ENCODE assay signal across 11 mouse cellular contexts in genomic region chr6:53545483-53545900, GRCm38 (mm10).
DNase-seq lines count a peak whose midpoint lies in the region; ATAC-seq lines count a peak whose summit lies in the region.
"Had no signal": no experiment of that assay in that cellular context is flagged by ENCODE, and none has a peak within 500 bp of the region (broad histone marks: within the 10 kb centered on the region; RNA-seq: fewer than 3 reads in every experiment).

No protein-coding gene starts in this region.

- ATAC-seq in kidney, embryonic 15.5 days (replicated peaks; ENCODE audit: low FRiP score), result peak; percentile 50; the same call in 1 of the 2 replicates
- ATAC-seq in embryonic facial prominence, embryonic 15.5 days (ENCODE audit: insufficient number of reproducible peaks, low FRiP score, low TSS enrichment, low read depth), result no peak
- peak; percentile 44; the same call in 1 of the 2 replicates for ATAC-seq in intestine, embryonic 16.5 days
- peak; percentile 36 for ATAC-seq in neural tube, embryonic 13.5 days (ENCODE audit: low read depth)
- ATAC-seq in inflammation-experienced regulatory T-cells, adult 6 months, result no peak

- no peak overlapping the region for H3K4me2 ChIP-seq in kidney, embryonic 15.5 days
- H3K4me2 ChIP-seq in embryonic facial prominence, embryonic 15.5 days (replicated peaks), result no peak overlapping the region
- no peak overlapping the region for H3K4me2 ChIP-seq in intestine, embryonic 16.5 days (ENCODE audit: low read depth, low read length)
- no peak overlapping the region for H3K4me2 ChIP-seq in neural tube, embryonic 13.5 days

- peak overlapping the region; percentile 23 for H3K27ac ChIP-seq in kidney, embryonic 15.5 days
- H3K27ac ChIP-seq in embryonic facial prominence, embryonic 15.5 days (replicated peaks), result peak overlapping the region; percentile 1
- H3K27ac ChIP-seq in intestine, embryonic 16.5 days (ENCODE audit: low read length), result no peak overlapping the region
- peak overlapping the region; percentile 67 for H3K27ac ChIP-seq in neural tube, embryonic 13.5 days (replicated peaks)

- 20% methylated on average over 2 of the region's 2 CpGs for WGBS in kidney, embryonic 15.5 days
- 15% methylated on average over 2 of the region's 2 CpGs for whole genome bisulfite sequencing in embryonic facial prominence, embryonic 15.5 days
- WGBS in intestine, embryonic 16.5 days, result 26% methylated on average over 2 of the region's 2 CpGs
- WGBS in neural tube, embryonic 13.5 days, result 6% methylated on average over 2 of the region's 2 CpGs

- no peak overlapping the region for H3K4me3 ChIP-seq in kidney, embryonic 15.5 days (replicated peaks)
- H3K4me3 ChIP-seq in embryonic facial prominence, embryonic 15.5 days (replicated peaks), result no peak overlapping the region
- no peak overlapping the region for H3K4me3 ChIP-seq in intestine, embryonic 16.5 days (ENCODE audit: low read length)
- H3K4me3 ChIP-seq in neural tube, embryonic 13.5 days, result no peak overlapping the region
- H3K4me3 ChIP-seq: megakaryocyte, embryonic 14.5 days had no signal

- H3K9me3 ChIP-seq in kidney, embryonic 15.5 days (replicated peaks), result peaks cover 2% of the 10 kb centered on the region; the same call in 1 of the 2 replicates
- H3K9me3 ChIP-seq in embryonic facial prominence, embryonic 15.5 days (replicated peaks), result no peaks in the 10 kb centered on the region
- H3K9me3 ChIP-seq in intestine, embryonic 16.5 days (ENCODE audit: control insufficient read depth, low read length), result no peaks in the 10 kb centered on the region
- no peaks in the 10 kb centered on the region for H3K9me3 ChIP-seq in neural tube, embryonic 13.5 days

- H3K9ac ChIP-seq in kidney, embryonic 15.5 days, result no peak overlapping the region
- H3K9ac ChIP-seq in embryonic facial prominence, embryonic 15.5 days, result no peak overlapping the region
- H3K9ac ChIP-seq in intestine, embryonic 16.5 days (ENCODE audit: low read depth, low read length), result no peak overlapping the region
- H3K9ac ChIP-seq in neural tube, embryonic 13.5 days, result no peak overlapping the region

- H3K27me3 ChIP-seq in kidney, embryonic 15.5 days, result peaks cover 12% of the 10 kb centered on the region
- no peaks in the 10 kb centered on the region for H3K27me3 ChIP-seq in embryonic facial prominence, embryonic 15.5 days
- H3K27me3 ChIP-seq in intestine, embryonic 16.5 days (replicated peaks; ENCODE audit: control insufficient read depth, insufficient read depth, low read length), result no peaks in the 10 kb centered on the region
- peaks cover 7% of the 10 kb centered on the region; the same call in 1 of the 2 replicates for H3K27me3 ChIP-seq in neural tube, embryonic 13.5 days

- H3K4me1 ChIP-seq in kidney, embryonic 15.5 days, result peaks cover 34% of the 10 kb centered on the region
- H3K4me1 ChIP-seq in embryonic facial prominence, embryonic 15.5 days, result peaks cover 9% of the 10 kb centered on the region; the same call in 1 of the 2 replicates
- peaks cover 15% of the 10 kb centered on the region for H3K4me1 ChIP-seq in intestine, embryonic 16.5 days (ENCODE audit: control insufficient read depth, insufficient read depth, low read length)
- H3K4me1 ChIP-seq in neural tube, embryonic 13.5 days (replicated peaks), result peaks cover 39% of the 10 kb centered on the region
- H3K4me1 ChIP-seq: megakaryocyte, embryonic 14.5 days had no signal

- no peaks in the 10 kb centered on the region for H3K36me3 ChIP-seq in kidney, embryonic 15.5 days
- H3K36me3 ChIP-seq in embryonic facial prominence, embryonic 15.5 days, result no peaks in the 10 kb centered on the region
- H3K36me3 ChIP-seq in intestine, embryonic 16.5 days (ENCODE audit: control insufficient read depth, insufficient read depth, low read length), result no peaks in the 10 kb centered on the region
- no peaks in the 10 kb centered on the region for H3K36me3 ChIP-seq in neural tube, embryonic 13.5 days

- no peak for DNase-seq in kidney, postnatal 25 days
- no peak for DNase-seq in left cerebral cortex, adult 8-10 months (ENCODE audit: low spot score in 2 of 2)
- no peak for DNase-seq in frontal cortex, adult 2 months (ENCODE audit: extremely low spot score in 1 of 2, low spot score in 1 of 2)
- DNase-seq: cerebellum, postnatal 25 days; layer of hippocampus, adult 9-11 months had no signal

Comparison
In these comparisons a context has a peak if more than half of its experiments do, and no peak if none do; other contexts are left out.
1. ATAC-seq: peak in kidney, embryonic 15.5 days (single experiment), intestine, embryonic 16.5 days (single experiment) and neural tube, embryonic 13.5 days (single experiment); none in embryonic facial prominence, embryonic 15.5 days (single experiment) and inflammation-experienced regulatory T-cells, adult 6 months (single experiment).